Mouse (Mus musculus): Measurements from ENCODE around the gene Hsdl2. TPM values are rescaled to one million over a fixed set of nuclear protein-coding genes. Genes with fewer than 3 reads are reported as not detected.

The Hsdl2 gene
- total RNA-seq, 2 experiments from 2014 or later, result 221 to 227 TPM

- intact Hi-C loops (cut with DNase I), result no loop called here
- no peak for DNase-seq (ENCODE audit: low spot score)
These were observed 24.1 kb downstream of the Hsdl2 start for GRCm38 (mm10) chr4:59605501-59605900.

GRCm38 (mm10) chr4:59610411-59610810, 29.0 kb downstream of the Hsdl2 start:
- intact Hi-C loops (cut with DNase I), result loop anchor here (5.0 kb wide), 2 partner anchors 242 to 262 kb away; no protein-coding TSS in a partner anchor
- DNase-seq (ENCODE audit: low spot score), result no peak

GRCm38 (mm10) chr4:59614986-59615385, 33.6 kb downstream of the Hsdl2 start:
- DNase-seq (ENCODE audit: low spot score), result no peak

GRCm38 (mm10) chr4:59619611-59620245, 38.4 kb downstream of the Hsdl2 start:
- no peak for DNase-seq (ENCODE audit: low spot score)
- intact Hi-C loops (cut with DNase I), result no loop called here

More at GRCm38 (mm10) chr4:59614986-59615385, 33.6 kb downstream of the Hsdl2 start:
- intact Hi-C loops (cut with DNase I), result loop anchor here (1.0 to 5.0 kb wide), 3 partner anchors 163 to 257 kb away; no protein-coding TSS in a partner anchor

- DNase-seq (ENCODE audit: low spot score), result no peak
- intact Hi-C loops (cut with DNase I), result loop anchor here (5.0 kb wide), 1 partner anchor 142 kb away; no protein-coding TSS in a partner anchor
These were observed 44.3 kb downstream of the Hsdl2 start for GRCm38 (mm10) chr4:59625676-59625997.

- intact Hi-C loops (cut with DNase I), result loop anchor here (5.0 kb wide), 1 partner anchor 141 kb away; no protein-coding TSS in a partner anchor
These were observed 44.9 kb downstream of the Hsdl2 start, which contains the start of gene E130308A19Rik for GRCm38 (mm10) chr4:59625998-59626910. TSS of gene E130308A19Rik (plus strand) at chr4:59626211.

GRCm38 (mm10) chr4:59628255-59628654, 46.9 kb downstream of the Hsdl2 start:
- no peak for DNase-seq (ENCODE audit: low spot score)
- intact Hi-C loops (cut with DNase I), result loop anchor here (5.0 kb wide), 1 partner anchor 139 kb away; no protein-coding TSS in a partner anchor

More at GRCm38 (mm10) chr4:59625998-59626910, 44.9 kb downstream of the Hsdl2 start, which contains the start of gene E130308A19Rik:
- peak; percentile 53 for DNase-seq (ENCODE audit: low spot score)

- intact Hi-C loops (cut with DNase I), result loop anchor here (5.0 kb wide), 1 partner anchor 138 kb away; no protein-coding TSS in a partner anchor
These were observed 47.9 kb downstream of the Hsdl2 start for GRCm38 (mm10) chr4:59629076-59629874.

GRCm38 (mm10) chr4:59630122-59630521, 48.8 kb downstream of the Hsdl2 start:
- intact Hi-C loops (cut with DNase I), result no loop called here
- no peak for DNase-seq (ENCODE audit: low spot score)

More at GRCm38 (mm10) chr4:59629076-59629874, 47.9 kb downstream of the Hsdl2 start:
- DNase-seq (ENCODE audit: low spot score), result no peak

- intact Hi-C loops (cut with DNase I), result no loop called here
- DNase-seq (ENCODE audit: low spot score), result no peak
These were observed 53.2 kb downstream of the Hsdl2 start for GRCm38 (mm10) chr4:59634532-59634931.

GRCm38 (mm10) chr4:59639163-59639562, 57.8 kb downstream of the Hsdl2 start:
- intact Hi-C loops (cut with DNase I), result no loop called here
- DNase-seq (ENCODE audit: low spot score), result no peak

- intact Hi-C loops (cut with DNase I), result no loop called here
- no peak for DNase-seq (ENCODE audit: low spot score)
These were observed 59.4 kb downstream of the Hsdl2 start for GRCm38 (mm10) chr4:59640720-59641119.

GRCm38 (mm10) chr4:59642039-59642438, 60.7 kb downstream of the Hsdl2 start:
- no peak for DNase-seq (ENCODE audit: low spot score)
- intact Hi-C loops (cut with DNase I), result no loop called here

GRCm38 (mm10) chr4:59642657-59643056, 61.3 kb downstream of the Hsdl2 start:
- no peak for DNase-seq (ENCODE audit: low spot score)
- intact Hi-C loops (cut with DNase I), result no loop called here

GRCm38 (mm10) chr4:59644431-59644830, 63.1 kb downstream of the Hsdl2 start:
- no peak for DNase-seq (ENCODE audit: low spot score)

GRCm38 (mm10) chr4:59644992-59645391, 63.6 kb downstream of the Hsdl2 start:
- intact Hi-C loops (cut with DNase I), result no loop called here

More at GRCm38 (mm10) chr4:59644431-59644830, 63.1 kb downstream of the Hsdl2 start:
- intact Hi-C loops (cut with DNase I), result no loop called here

GRCm38 (mm10) chr4:59645610-59646009, 64.2 kb downstream of the Hsdl2 start:
- no peak for DNase-seq (ENCODE audit: low spot score)
- intact Hi-C loops (cut with DNase I), result no loop called here

More at GRCm38 (mm10) chr4:59644992-59645391, 63.6 kb downstream of the Hsdl2 start:
- no peak for DNase-seq (ENCODE audit: low spot score)

GRCm38 (mm10) chr4:59646020-59646696, 64.8 kb downstream of the Hsdl2 start:
- intact Hi-C loops (cut with DNase I), result no loop called here

GRCm38 (mm10) chr4:59649119-59649518, 67.8 kb downstream of the Hsdl2 start:
- no peak for DNase-seq (ENCODE audit: low spot score)
- intact Hi-C loops (cut with DNase I), result no loop called here

More at GRCm38 (mm10) chr4:59646020-59646696, 64.8 kb downstream of the Hsdl2 start:
- no peak for DNase-seq (ENCODE audit: low spot score)
